Mouse (Mus musculus): Measurements from ENCODE around the gene Slc27a4. TPM values are rescaled to one million over a fixed set of nuclear protein-coding genes. Genes with fewer than 3 reads are reported as not detected.

Gene Slc27a4
- polyA plus RNA-seq, 3 experiments from 2014 or later = 1.2 to 3.7 (median 2.3) TPM

DNA sequence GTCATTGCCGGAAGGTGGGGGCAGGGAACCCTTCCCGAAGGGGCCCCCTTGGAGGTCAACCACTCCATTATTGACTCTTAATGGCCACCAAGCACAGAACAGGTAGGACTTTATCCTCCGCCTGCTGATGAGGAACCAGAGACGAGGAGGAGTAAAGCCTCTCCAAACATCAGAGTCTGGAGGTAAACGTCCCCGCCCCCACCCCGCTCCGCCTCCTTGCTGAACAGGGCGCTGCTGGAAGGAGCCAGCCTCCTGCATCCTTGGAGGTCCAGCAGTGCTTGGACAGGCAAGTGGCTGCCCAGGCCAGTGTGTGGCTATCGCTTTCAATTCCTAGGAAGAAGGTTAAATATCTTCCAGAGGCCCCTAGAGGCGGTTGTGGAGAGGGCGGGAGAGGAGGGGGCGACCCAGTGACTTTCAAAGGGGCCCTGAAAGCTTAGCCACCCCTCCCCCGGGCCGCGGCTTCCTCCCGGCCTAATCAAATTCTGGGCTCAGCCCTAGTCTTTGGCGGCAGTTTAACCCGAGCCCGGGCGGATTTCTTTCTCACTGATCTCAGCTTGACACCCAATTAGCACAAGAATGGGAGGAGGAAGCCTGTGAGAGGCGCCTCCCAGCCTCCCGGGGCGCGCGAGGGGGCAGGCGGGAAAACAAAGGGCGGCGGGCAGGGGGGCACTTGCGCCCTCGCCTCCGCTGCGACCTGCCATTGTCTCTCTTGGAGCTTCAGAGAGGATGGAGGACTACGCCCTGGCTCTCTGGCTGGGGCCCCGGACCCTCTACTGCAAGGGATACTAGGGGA is 17.8 kb downstream of the Slc27a4 start, which contains the start of gene Urm1:
Gene Urm1 (plus strand): TSS at position 51 of the 793 bp plus-strand sequence.
- peak; percentile 56 for ATAC-seq

DNA sequence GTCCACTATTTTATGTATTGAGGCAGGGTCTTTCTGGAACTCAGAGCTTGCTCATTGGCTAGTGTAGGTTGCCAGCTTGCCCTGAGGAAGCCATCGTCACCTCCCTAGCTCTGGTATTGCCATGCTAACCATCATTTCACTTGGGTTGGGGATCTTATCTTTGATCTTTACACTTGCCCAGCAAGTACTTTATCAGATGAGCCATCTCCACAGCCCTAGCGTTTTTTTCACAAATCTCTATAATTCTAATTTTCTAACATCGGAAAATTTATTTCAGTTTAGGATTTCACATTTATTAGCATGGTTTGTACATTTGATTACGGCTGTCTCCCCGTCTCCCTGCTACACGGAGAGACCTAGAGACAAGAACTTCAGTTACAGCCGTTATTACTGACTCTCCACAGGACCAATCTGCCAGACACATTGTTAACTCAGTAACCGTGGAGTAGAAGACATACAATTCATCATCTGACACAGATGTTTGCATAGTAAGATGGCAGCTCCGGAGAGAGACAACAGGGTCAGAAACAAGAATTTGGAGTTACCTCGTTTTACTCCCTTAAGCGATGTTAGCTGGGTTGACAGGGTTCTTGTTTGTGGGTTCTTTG is 24.0 kb downstream of the Slc27a4 start:
- no peak for ATAC-seq

DNA sequence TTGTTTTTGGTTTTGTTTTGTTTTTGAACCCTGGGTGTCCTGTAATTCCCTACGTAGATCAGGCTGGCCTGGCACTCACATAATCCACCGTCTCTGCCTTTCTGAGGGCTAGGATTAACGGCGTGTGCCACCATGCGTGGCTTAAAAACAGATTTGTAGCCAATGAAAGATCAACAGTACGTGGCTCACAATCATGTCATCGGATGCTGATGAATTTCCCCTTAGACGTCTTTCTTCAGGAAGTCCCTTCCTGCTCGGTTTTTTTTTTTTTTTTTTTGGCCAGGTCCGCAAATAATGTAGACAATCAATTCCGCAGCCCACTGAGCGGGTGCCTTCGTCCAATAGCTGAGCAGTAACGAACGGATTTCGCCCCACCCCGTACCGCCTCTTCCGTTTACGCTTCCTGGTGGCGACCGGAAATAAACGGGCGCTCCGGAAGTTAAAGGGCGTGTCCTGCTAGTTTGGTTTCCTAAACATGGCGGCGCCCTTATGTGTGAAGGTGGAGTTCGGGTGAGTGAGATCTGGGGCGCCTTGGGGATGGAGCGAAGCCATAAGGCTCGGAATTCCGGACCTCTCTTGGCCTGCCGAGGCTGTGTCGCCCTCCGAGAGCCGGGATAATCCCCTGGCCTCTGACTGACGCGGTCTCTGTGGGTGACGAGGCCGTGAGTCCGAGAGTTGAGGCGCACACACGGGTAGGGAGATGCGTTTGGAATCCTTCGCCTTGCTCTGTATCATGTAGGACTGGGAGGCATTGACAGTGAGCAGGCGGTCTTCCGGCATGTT is 24.7 kb downstream of the Slc27a4 start:
- ATAC-seq = peak; percentile 98

DNA sequence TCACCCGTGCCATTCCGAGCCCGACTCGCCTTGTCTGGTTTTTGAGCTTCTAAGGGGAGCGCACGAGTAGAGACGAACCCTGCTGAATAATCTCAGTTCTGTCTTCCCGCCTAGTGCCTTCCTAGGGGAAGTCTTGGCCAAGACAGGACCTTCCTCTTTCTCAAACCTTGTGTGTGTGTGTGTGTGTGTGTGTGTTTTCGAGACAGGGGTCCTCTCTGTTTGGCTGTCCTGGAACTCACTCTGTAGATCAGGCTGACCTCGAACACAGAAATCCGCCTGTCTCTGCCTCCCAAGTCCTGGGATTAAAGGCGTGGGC is 25.2 kb downstream of the Slc27a4 start:
- no peak for ATAC-seq

DNA sequence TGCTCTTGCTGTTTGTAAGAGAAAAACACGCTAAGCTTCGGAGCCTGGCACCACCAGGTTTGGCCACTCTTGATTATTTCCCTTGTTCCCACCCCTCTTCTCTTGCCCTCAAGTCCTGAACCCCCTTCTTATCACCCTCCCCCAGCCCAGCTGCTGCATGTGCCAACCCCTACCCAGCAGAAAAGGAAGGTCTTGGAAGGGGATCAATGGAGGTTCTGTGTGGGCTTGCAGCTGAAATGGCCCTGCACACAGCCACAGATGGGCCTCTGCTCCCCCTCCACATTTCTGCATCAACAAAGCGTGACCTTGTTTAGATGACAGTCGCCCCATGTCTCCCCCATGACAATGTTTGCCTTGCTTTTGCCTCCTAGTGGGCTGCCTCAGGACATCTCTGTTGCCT is 28.7 kb downstream of the Slc27a4 start:
- no peak for ATAC-seq

DNA sequence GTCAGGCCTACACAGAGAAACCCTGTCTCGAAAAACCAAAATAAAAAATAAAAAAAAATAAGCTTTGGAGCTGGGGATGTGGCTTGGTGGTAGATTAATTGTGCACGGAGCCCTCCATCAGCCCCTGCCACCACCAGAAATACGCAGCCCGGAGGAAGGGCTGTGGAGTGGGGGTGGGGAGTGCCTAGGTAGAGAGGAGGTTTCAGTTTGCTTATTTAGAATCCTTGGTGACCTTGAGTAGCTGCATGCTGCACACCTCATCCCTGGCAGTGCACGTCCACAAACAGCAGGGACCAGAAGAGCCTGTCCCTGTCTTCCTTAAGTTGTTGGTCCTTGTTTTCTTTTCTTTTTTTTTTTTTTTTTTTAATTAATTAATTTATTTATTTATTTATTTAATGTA is 31.4 kb downstream of the Slc27a4 start:
- ATAC-seq = no peak

DNA sequence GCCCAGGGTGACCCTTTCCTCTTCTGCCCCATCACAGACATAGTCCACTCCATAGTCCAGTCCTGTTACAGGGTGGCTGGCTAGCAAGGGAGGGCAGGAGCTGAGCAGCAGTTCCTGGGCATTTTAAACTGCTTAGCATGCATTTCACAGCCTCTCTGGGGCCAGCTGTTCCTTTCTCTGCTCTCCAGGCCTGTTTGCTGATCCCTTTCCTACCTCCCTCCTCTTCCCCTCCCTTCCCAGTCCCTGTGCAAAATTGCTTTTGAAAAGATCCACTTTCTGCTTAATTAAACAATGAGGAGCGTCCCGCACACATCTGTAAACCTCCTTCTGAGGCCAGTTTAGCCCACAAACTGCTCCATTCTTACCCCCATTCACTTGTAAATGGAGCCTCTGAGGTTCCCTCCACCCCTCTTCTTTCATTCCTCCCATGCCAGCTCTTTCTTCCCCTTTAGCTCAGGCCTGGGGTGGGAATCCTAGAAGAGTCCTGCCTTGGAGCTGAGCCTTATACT is 33.0 kb downstream of the Slc27a4 start:
- ATAC-seq = no peak

DNA sequence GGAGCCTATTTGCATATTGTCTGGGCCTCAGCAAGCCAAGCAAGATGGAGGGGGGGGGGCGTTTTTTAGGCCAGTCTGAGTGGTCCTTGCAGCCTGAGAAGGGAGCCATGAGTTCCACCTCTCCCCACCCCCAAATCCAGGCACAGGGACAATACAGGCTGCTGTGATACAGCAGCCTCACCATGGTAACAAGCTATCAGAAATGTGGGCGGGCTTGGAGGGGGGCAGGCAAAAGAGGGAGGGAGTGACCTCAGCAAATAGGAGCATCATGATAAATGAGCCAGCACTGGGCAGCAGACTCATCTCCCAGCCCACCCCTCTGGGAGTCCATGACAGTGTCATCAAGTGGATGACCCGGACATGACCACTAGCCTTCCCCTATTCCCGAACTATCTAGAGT is 37.0 kb downstream of the Slc27a4 start:
- no peak for ATAC-seq

DNA sequence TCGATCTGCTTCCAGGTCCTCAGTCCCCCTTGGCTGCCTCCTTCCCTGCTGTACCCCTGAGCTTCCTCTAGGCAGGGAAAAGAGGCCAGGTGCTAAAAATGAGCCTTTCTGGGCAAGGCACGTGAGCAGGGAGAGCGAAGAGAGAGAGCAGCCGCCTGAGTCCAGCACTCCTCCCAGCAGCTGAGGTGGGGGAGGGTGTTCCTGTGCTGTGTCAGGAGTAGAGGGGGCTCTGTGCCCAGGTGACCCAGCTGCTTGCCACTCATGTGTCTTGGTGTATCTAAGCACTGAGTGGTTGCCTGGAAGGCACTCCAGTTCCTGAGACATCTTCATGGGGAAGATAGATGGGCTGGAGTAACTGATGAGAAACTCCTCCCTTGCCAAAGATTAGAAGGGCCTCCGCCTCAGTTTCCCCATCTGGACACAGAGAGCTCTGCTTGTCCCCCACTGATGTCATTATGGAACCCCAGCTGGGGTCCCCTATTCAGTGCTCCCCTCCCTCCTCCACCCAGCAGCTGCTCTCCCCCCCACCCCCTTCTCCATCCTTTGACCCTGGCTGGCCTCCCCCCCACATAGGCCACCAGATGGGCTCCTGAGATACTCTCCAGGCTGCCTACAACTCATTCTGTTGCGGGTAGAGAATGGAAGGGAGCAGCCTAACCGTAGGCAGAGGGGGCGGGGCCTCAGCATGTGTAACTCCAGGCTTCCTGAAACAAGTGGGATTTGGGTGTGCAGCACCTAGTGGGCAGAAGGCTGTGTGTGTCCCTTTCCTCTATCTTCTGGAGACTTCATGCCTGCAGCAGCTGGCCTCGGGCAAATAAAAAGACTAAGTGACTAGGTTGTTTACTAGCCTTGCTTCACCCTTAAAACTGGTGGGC is 41.0 kb downstream of the Slc27a4 start:
- ATAC-seq = no peak

DNA sequence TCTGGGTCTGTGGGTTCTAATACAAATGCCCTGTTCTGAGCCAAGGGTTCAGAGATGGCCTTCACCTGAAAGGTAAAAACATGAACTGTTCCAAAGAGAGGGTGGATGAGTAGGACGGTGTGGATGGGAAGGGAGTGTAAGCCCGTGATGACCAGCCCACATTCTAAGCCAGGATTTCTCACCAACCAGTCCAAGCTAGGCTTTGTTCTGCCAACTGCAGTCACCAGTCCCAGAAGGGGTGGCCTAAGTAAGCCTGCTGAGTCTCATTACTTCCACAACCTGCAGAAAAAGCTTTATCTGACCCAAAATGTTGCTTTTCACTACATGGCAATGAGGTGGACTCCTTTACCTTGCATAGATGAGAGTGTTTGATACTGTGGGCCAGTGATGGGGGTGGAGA is 41.7 kb downstream of the Slc27a4 start:
- no peak for ATAC-seq

DNA sequence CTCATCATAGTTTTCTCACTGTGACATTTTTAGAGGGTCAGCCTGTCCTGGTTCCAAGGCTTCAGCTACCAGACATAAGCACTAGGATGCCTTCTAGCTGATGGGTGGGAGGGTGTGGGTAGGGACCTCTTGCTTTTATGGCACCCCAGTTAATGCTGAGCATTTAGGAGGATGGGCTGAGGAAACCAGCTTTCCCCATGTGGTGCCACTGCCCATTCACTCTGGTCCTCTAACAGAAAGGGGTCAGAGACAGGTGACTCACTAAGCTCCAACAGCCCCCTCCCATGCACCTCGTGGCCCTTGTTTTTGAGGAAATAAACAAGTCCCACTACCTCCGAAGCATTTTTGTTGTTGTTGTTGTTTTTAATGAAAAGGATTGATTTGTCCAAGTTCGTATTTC is 42.2 kb downstream of the Slc27a4 start:
- no peak for ATAC-seq

DNA sequence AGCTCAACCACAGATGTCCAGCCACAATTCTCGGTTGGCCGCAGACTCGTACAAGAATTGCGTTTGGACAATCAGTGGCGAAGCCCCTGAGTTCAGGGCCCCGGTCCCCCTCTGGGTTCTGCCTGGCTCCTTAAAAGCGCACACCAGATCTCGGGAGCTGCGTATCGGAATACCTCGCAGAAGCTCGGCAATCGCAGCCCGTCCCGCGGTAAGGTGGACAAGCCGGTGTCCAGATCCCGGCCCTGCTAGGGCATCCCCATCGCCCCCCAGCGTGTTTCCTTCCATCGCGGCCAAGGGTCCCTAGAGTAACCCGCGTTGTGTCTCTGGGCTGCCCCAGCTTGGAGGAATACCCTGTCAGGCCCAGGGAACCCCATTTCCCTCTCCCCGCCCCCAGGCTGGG is 43.2 kb downstream of the Slc27a4 start:
- no peak for ATAC-seq

DNA sequence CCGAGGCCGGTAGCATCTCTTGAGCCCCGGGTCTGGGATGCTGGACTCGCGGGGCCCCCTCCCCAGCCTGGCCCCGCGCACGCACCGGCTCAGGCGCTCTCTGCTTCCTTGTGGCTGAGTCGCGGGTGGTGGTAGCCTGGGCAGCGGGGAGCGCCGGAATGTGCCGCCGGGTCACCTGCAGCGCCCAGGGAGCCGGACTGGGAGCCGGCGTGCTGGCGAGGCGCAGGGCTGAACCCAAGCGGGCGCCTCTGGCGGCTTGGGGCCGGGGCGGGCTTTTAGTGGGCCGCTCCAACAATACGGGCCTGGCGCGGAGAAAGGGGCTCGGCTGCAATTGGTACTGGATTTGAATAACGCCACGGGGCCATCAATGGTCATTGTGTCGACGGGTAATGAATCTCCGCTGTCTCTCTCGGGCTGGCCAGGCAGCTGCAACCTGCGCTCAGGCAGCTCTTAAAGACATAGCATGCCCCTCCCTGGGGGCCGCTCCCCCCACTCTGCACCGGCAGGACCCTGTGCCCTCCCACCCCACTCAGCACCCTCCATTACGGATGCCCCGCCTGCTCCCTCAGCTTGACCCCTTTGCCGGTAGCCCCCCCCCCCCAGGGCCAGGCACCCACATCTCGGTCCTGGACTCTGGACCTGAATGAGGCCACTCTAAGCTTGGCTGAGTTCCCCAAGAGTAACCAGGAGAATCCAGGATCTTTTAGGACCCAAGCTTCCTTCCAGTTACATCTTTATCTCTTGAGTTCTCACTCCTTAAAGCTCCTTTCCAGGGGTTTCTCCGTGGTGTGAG is 43.8 kb downstream of the Slc27a4 start:
- no peak for ATAC-seq

DNA sequence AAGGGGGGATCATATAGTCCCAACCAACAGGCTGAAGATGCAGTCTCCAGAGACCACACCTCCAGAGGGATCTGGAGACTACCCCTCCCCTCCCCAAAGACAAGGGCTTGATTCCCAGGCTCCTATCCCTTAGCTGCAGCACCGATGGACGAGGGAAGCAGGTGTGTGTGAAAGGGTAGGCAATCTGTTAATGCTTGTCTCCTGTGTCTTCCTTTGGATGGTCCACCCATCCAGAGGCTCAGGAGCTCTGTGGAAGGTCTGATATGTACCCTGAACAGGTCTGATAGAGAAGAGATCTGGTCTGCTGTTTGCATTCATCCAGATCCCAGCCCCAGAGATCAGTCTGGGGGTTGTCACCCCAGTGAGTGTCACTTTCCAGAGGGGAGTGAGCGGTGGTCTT is 44.5 kb downstream of the Slc27a4 start:
- no peak for ATAC-seq

DNA sequence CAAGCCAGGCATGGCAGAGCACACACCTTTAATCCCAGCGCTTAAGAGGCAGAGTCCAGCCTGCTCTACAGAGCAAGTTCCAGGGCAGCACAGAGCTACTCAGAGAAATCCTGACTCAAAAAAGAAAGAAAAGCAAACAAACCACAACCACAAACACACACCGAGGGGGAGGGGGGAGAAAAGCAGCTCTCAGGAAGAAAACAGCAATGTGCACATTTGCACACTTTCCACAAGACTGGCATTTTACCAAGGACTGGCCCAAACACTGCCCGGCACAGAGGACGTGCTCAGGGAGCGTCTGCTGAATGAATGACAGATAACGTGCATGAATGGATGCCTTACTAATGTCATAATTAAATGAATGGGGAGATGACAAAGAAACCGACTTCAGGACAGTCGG is 46.6 kb downstream of the Slc27a4 start:
- ATAC-seq = no peak

DNA sequence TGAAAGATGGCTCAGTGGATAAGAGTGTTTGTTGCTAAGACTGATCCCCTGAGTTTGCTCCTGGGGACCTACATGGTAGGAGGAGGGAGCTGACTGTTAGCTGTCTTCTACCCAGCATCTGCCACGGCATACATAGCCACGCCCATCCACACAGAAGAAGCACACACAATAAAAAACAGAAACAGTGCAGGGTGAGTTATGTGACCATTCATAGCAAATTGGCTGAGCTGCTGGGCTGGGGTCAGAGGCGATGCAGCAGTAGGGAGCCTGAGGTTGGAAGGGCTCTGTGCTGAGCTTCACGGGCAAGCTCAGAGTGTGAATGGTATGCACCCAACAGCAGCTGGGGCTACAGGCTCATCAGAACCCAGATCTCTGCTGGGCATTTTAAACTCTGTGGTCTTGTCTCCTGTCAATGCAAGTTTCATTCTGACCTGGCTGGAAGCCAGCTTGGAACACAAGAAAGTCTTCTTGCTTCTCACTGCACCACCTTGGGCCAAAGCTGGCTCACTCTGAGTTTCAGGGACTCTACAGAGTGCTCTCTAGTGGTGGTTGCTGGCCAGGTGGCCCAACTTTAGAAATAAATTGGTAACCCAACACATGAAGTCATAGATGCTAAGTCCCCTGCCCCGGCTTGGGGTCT is 47.5 kb downstream of the Slc27a4 start:
- ATAC-seq = no peak

DNA sequence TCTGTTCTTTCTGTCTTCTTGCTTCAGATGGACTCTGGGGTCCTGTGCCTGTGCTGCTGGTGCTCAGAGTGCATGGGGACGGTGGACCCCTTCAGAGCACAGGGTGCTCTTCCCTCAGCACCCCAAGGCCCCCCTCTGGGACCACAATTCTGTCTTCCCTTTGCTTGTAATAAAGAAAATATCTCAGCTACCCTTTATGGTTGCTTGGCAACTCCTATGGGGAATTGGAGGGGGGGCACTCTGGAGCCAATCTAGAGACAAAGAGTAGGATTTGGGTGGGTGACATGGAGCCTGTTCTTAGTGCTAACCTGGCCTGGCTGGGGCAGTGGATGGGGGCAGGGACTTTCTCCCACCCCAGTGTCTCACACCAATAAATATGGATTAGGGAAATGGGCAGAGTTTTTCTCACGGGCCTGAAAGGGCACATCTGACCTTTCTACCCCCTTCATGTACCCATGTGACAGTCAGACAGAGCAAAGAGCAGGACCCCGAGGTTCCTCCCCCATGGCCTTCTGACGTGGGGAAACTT is 50.6 kb downstream of the Slc27a4 start:
- no peak for ATAC-seq

DNA sequence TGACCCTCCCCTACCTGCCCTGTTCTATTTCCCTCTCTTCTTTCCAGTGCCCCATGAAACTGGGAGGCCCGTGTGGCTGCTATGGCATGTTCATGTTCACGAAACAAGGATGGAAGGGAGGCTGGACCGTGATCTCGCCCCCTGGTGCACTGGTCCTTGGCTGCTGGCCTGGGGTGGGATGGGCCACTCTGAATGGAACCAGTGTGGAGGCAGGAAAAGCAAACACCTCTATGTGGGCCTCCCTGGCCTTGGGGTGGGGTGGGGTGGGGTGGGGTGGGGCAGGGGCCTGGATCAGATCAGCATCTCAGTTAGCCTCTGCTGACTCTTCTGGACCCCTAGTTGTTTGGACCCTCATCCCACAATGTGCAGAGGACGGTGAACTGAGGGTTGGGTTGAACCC is 51.3 kb downstream of the Slc27a4 start:
- ATAC-seq = no peak

DNA sequence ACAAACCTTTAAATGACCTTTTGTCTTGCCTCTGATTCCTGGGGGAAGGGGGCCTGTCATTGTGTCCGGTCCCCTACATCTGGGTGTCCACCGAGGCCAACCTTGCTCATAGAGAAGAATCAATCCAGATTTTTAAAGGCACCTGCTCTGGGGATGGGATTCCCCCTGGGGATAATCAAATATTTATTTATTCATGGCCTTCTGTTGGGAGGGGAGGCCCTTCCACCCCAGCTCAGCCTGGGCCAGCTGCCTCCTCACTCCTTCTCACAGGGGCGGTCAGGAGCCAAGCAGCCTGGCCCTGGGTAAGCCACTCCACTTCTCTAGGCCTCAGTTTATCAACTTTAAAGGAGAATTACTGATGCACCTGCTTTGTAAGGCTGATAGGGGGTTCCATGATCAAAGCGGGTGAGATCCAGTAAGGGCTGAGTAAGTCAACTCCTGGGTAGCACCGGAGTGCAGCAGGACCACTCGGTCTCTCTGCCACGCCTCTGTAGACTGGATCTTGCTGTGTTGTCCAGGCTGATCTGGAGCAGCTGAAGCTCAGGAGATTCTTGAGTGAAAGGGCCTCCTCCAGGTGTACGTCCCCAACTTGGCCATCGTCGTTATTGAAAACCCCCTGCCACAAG is 53.3 kb downstream of the Slc27a4 start:
- no peak for ATAC-seq
